Mouse (Mus musculus): ENCODE measurements around the gene Polr1b.

The Polr1b gene

GRCm38 (mm10) chr2:129100784-129101310, at the start of gene Polr1b:
Gene Polr1b, plus strand, starts transcription at chr2:129100995.
- no peaks in the 10 kb centered on the region for H3K27me3 ChIP-seq (ENCODE audit: control insufficient read depth, insufficient read depth, low read length, poor library complexity, severe bottlenecking)

GRCm38 (mm10) chr2:129052451-129052983, 48.3 kb upstream of the Polr1b start:
- H3K27me3 ChIP-seq (ENCODE audit: control insufficient read depth, insufficient read depth, low read length, poor library complexity, severe bottlenecking), result no peaks in the 10 kb centered on the region
- no peaks in the 10 kb centered on the region for H3K36me3 ChIP-seq (ENCODE audit: control insufficient read depth, insufficient read depth, low read length, poor library complexity, severe bottlenecking)
- DNase-seq (ENCODE audit: low read depth, low spot score), result no peak

More at GRCm38 (mm10) chr2:129100784-129101310, at the start of gene Polr1b:
- DNase-seq (ENCODE audit: low read depth, low spot score), result peak; percentile 91
- H3K36me3 ChIP-seq (ENCODE audit: control insufficient read depth, insufficient read depth, low read length, poor library complexity, severe bottlenecking), result peaks cover 5% of the 10 kb centered on the region

- no peaks in the 10 kb centered on the region for H3K36me3 ChIP-seq (ENCODE audit: control insufficient read depth, insufficient read depth, low read length, poor library complexity, severe bottlenecking)
- DNase-seq (ENCODE audit: low read depth, low spot score), result no peak
- no peaks in the 10 kb centered on the region for H3K27me3 ChIP-seq (ENCODE audit: control insufficient read depth, insufficient read depth, low read length, poor library complexity, severe bottlenecking)
Measured at GRCm38 (mm10) chr2:129055741-129056140, 45.1 kb upstream of the Polr1b start.

GRCm38 (mm10) chr2:129056597-129056996, 44.2 kb upstream of the Polr1b start:
- peak; percentile 55 for DNase-seq (ENCODE audit: low read depth, low spot score)

GRCm38 (mm10) chr2:129057256-129057655, 43.5 kb upstream of the Polr1b start:
- Histone ChIP-seq H3K36me3 (ENCODE audit: control insufficient read depth, insufficient read depth, low read length, poor library complexity, severe bottlenecking) (no peaks in the 10 kb centered on the region), H3K27me3 (ENCODE audit: control insufficient read depth, insufficient read depth, low read length, poor library complexity, severe bottlenecking) (no peaks in the 10 kb centered on the region)
- DNase-seq (ENCODE audit: low read depth, low spot score), result no peak

More at GRCm38 (mm10) chr2:129056597-129056996, 44.2 kb upstream of the Polr1b start:
- no peaks in the 10 kb centered on the region for H3K27me3 ChIP-seq (ENCODE audit: control insufficient read depth, insufficient read depth, low read length, poor library complexity, severe bottlenecking)
- H3K36me3 ChIP-seq (ENCODE audit: control insufficient read depth, insufficient read depth, low read length, poor library complexity, severe bottlenecking), result no peaks in the 10 kb centered on the region

GRCm38 (mm10) chr2:129057920-129058361, 42.9 kb upstream of the Polr1b start:
- no peak for DNase-seq (ENCODE audit: low read depth, low spot score)
- no peaks in the 10 kb centered on the region for H3K27me3 ChIP-seq (ENCODE audit: control insufficient read depth, insufficient read depth, low read length, poor library complexity, severe bottlenecking)

GRCm38 (mm10) chr2:129061456-129062059, 39.2 kb upstream of the Polr1b start:
- DNase-seq (ENCODE audit: low read depth, low spot score), result no peak
- Histone ChIP-seq H3K27me3 (ENCODE audit: control insufficient read depth, insufficient read depth, low read length, poor library complexity, severe bottlenecking) (no peaks in the 10 kb centered on the region), H3K36me3 (ENCODE audit: control insufficient read depth, insufficient read depth, low read length, poor library complexity, severe bottlenecking) (no peaks in the 10 kb centered on the region)

More at GRCm38 (mm10) chr2:129057920-129058361, 42.9 kb upstream of the Polr1b start:
- no peaks in the 10 kb centered on the region for H3K36me3 ChIP-seq (ENCODE audit: control insufficient read depth, insufficient read depth, low read length, poor library complexity, severe bottlenecking)

- DNase-seq (ENCODE audit: low read depth, low spot score), result peak; percentile 79
Measured at GRCm38 (mm10) chr2:129065437-129066282, 35.1 kb upstream of the Polr1b start, which contains the start of gene Ttl. Gene Ttl, plus strand, starts transcription at chr2:129065942.

GRCm38 (mm10) chr2:129066326-129066725, 34.5 kb upstream of the Polr1b start:
- no peaks in the 10 kb centered on the region for H3K36me3 ChIP-seq (ENCODE audit: control insufficient read depth, insufficient read depth, low read length, poor library complexity, severe bottlenecking)
- peak; percentile 36 for DNase-seq (ENCODE audit: low read depth, low spot score)
- H3K27me3 ChIP-seq (ENCODE audit: control insufficient read depth, insufficient read depth, low read length, poor library complexity, severe bottlenecking), result no peaks in the 10 kb centered on the region

More at GRCm38 (mm10) chr2:129065437-129066282, 35.1 kb upstream of the Polr1b start, which contains the start of gene Ttl:
- H3K36me3 ChIP-seq (ENCODE audit: control insufficient read depth, insufficient read depth, low read length, poor library complexity, severe bottlenecking), result no peaks in the 10 kb centered on the region
- no peaks in the 10 kb centered on the region for H3K27me3 ChIP-seq (ENCODE audit: control insufficient read depth, insufficient read depth, low read length, poor library complexity, severe bottlenecking)

- Histone ChIP-seq H3K27me3 (ENCODE audit: control insufficient read depth, insufficient read depth, low read length, poor library complexity, severe bottlenecking) (no peaks in the 10 kb centered on the region), H3K36me3 (ENCODE audit: control insufficient read depth, insufficient read depth, low read length, poor library complexity, severe bottlenecking) (no peaks in the 10 kb centered on the region)
- no peak for DNase-seq (ENCODE audit: low read depth, low spot score)
Measured at GRCm38 (mm10) chr2:129070296-129070695, 30.5 kb upstream of the Polr1b start.

- H3K27me3 ChIP-seq (ENCODE audit: control insufficient read depth, insufficient read depth, low read length, poor library complexity, severe bottlenecking), result no peaks in the 10 kb centered on the region
- DNase-seq (ENCODE audit: low read depth, low spot score), result peak; percentile 67
- no peaks in the 10 kb centered on the region; the same call in 1 of the 2 replicates for H3K36me3 ChIP-seq (ENCODE audit: control insufficient read depth, insufficient read depth, low read length, poor library complexity, severe bottlenecking)
Measured at GRCm38 (mm10) chr2:129078313-129078712, 22.5 kb upstream of the Polr1b start.

- Histone ChIP-seq H3K27me3 (ENCODE audit: control insufficient read depth, insufficient read depth, low read length, poor library complexity, severe bottlenecking) (no peaks in the 10 kb centered on the region), H3K36me3 (ENCODE audit: control insufficient read depth, insufficient read depth, low read length, poor library complexity, severe bottlenecking) (no peaks in the 10 kb centered on the region; the same call in 1 of the 2 replicates)
- DNase-seq (ENCODE audit: low read depth, low spot score), result no peak
Measured at GRCm38 (mm10) chr2:129079194-129079593, 21.6 kb upstream of the Polr1b start.

GRCm38 (mm10) chr2:129081097-129081496, 19.7 kb upstream of the Polr1b start:
- no peak for DNase-seq (ENCODE audit: low read depth, low spot score)
- Histone ChIP-seq H3K27me3 (ENCODE audit: control insufficient read depth, insufficient read depth, low read length, poor library complexity, severe bottlenecking) (no peaks in the 10 kb centered on the region), H3K36me3 (ENCODE audit: control insufficient read depth, insufficient read depth, low read length, poor library complexity, severe bottlenecking) (no peaks in the 10 kb centered on the region)

- Histone ChIP-seq H3K36me3 (ENCODE audit: control insufficient read depth, insufficient read depth, low read length, poor library complexity, severe bottlenecking) (no peaks in the 10 kb centered on the region), H3K27me3 (ENCODE audit: control insufficient read depth, insufficient read depth, low read length, poor library complexity, severe bottlenecking) (no peaks in the 10 kb centered on the region)
Measured at GRCm38 (mm10) chr2:129083514-129083913, 17.3 kb upstream of the Polr1b start.

More at GRCm38 (mm10) chr2:129083514-129083913, 17.3 kb upstream of the Polr1b start:
- DNase-seq (ENCODE audit: low read depth, low spot score), result no peak

Data from splenic B cell, adult 2 months (primary cell).